In genomic region chr17:25047143-25047542, GRCm38 (mm10) we compare ENCODE assay signal across 32 mouse cellular contexts. TPM values are rescaled to one million over a fixed set of nuclear protein-coding genes. Genes with fewer than 3 reads are reported as not detected.
DNase-seq lines count a peak whose midpoint lies in the region; ATAC-seq and TF ChIP-seq lines count a peak whose summit lies in the region.
"Had no signal": no experiment of that assay in that cellular context is flagged by ENCODE, and none has a peak within 500 bp of the region (broad histone marks: within the 10 kb centered on the region; RNA-seq: fewer than 3 reads in every experiment).

No protein-coding gene starts in this region.

- no peak for TF ChIP-seq POLR2A in bone marrow, adult 2 months (IDR thresholded peaks at IDR 0.05; ENCODE audit: borderline replicate concordance, control insufficient read depth, low read depth, low read length)

- no peaks in the 10 kb centered on the region for H3K4me1 ChIP-seq in embryonic facial prominence, embryonic 14.5 days (ENCODE audit: control insufficient read depth, insufficient read depth, low read length)
- H3K4me1 ChIP-seq in embryonic facial prominence, embryonic 10.5 days: no peaks in the 10 kb centered on the region
- H3K4me1 ChIP-seq in heart, postnatal 0 days (ENCODE audit: control insufficient read depth, insufficient read depth): no peaks in the 10 kb centered on the region
- no peaks in the 10 kb centered on the region; the same call in 1 of the 2 replicates for H3K4me1 ChIP-seq in bone marrow, adult 2 months (ENCODE audit: control insufficient read depth, insufficient read depth, low read length)
- H3K4me1 ChIP-seq: embryonic facial prominence, embryonic 12.5 days; hindbrain, embryonic 12.5 days; neural tube, embryonic 12.5 days had no signal

- 89% methylated on average over 5 of the region's 6 CpGs for WGBS in embryonic facial prominence, embryonic 14.5 days
- 93% methylated on average over 6 of the region's 6 CpGs for WGBS in embryonic facial prominence, embryonic 10.5 days
- WGBS in heart, postnatal 0 days: 28% methylated on average over 5 of the region's 6 CpGs
- 64% methylated on average over 6 of the region's 6 CpGs for WGBS in bone marrow, adult 2 months

- no peak overlapping the region for H3K27ac ChIP-seq in embryonic facial prominence, embryonic 14.5 days (replicated peaks; ENCODE audit: low read depth, low read length)
- no peak overlapping the region for H3K27ac ChIP-seq in embryonic facial prominence, embryonic 10.5 days (replicated peaks)
- H3K27ac ChIP-seq in heart, postnatal 0 days (ENCODE audit: low read depth): no peak overlapping the region
- peak overlapping the region; percentile 48 for H3K27ac ChIP-seq in bone marrow, adult 2 months (ENCODE audit: control insufficient read depth, insufficient read depth, low read depth, low read length, poor library complexity)
- H3K27ac ChIP-seq: embryonic facial prominence, embryonic 12.5 days; hindbrain, embryonic 12.5 days; kidney, postnatal 0 days; liver, embryonic 12.5 days; neural tube, embryonic 12.5 days had no signal

- no peaks in the 10 kb centered on the region for H3K27me3 ChIP-seq in embryonic facial prominence, embryonic 14.5 days (replicated peaks; ENCODE audit: control insufficient read depth, insufficient read depth, low read length)
- H3K27me3 ChIP-seq in embryonic facial prominence, embryonic 10.5 days (replicated peaks; ENCODE audit: low read depth, poor library complexity, severe bottlenecking): no peaks in the 10 kb centered on the region
- H3K27me3 ChIP-seq in heart, postnatal 0 days (ENCODE audit: control insufficient read depth, insufficient read depth, low read length): no peaks in the 10 kb centered on the region
- no peaks in the 10 kb centered on the region for H3K27me3 ChIP-seq in splenic B cell, adult 2 months (ENCODE audit: control insufficient read depth, insufficient read depth, low read length, poor library complexity, severe bottlenecking)
- H3K27me3 ChIP-seq: embryonic facial prominence, embryonic 12.5 days; hindbrain, embryonic 12.5 days; liver, embryonic 12.5 days; neural tube, embryonic 12.5 days had no signal

- H3K9ac ChIP-seq in embryonic facial prominence, embryonic 14.5 days (ENCODE audit: low read depth, low read length): no peak overlapping the region
- no peak overlapping the region for H3K9ac ChIP-seq in heart, postnatal 0 days (replicated peaks; ENCODE audit: low read depth, low read length)
- H3K9ac ChIP-seq: embryonic facial prominence, embryonic 12.5 days; hindbrain, embryonic 12.5 days; liver, embryonic 12.5 days; liver, postnatal 0 days; neural tube, embryonic 12.5 days had no signal

- peak; percentile 3 for DNase-seq in embryonic facial prominence, embryonic 14.5 days (ENCODE audit: low spot score)
- DNase-seq in embryonic facial prominence, embryonic 10.5 days (ENCODE audit: low spot score): no peak
- no peak for DNase-seq in heart, postnatal 0 days (ENCODE audit: low spot score)
- no peak for DNase-seq in heart, postnatal 25 days (ENCODE audit: low spot score)
- DNase-seq in splenic B cell, adult 2 months (ENCODE audit: low read depth, low spot score): peak; percentile 77
- no peak for DNase-seq in adrenal gland, adult 18-20 months (ENCODE audit: low spot score in 2 of 2)
- DNase-seq in layer of hippocampus, adult 9-11 months: no peak
- DNase-seq: adrenal gland, postnatal 36 days; cerebellum, adult 9-10 months; cerebellum, postnatal 36 days; heart, postnatal 36 days; kidney, adult 8-10 months; kidney, postnatal 4 days; layer of hippocampus, postnatal 36 days; left cerebral cortex, postnatal 4 days; liver, postnatal 0 days; lung, postnatal 36 days; right cerebral cortex, postnatal 4 days; thymus, adult 18-20 months; thymus, postnatal 25 days had no signal

- TF ChIP-seq CTCF in heart, postnatal 0 days (IDR thresholded peaks at IDR 0.05; ENCODE audit: low read depth): no peak
- no peak for TF ChIP-seq CTCF in bone marrow, adult 2 months (IDR thresholded peaks at IDR 0.05; ENCODE audit: control insufficient read depth, insufficient read depth, low read length)

- intact Hi-C loops in heart, postnatal 25 days (cut with DNase I): no loop called here

- ATAC-seq in embryonic facial prominence, embryonic 14.5 days (ENCODE audit: low read depth): no peak
- peak; percentile 36; the same call in 1 of the 2 replicates for ATAC-seq in heart, postnatal 0 days (ENCODE audit: insufficient read depth, low read depth)
- ATAC-seq: forebrain, embryonic 16.5 days; intestine, embryonic 16.5 days; liver, embryonic 12.5 days; liver, postnatal 0 days had no signal

- TF ChIP-seq EP300 in heart, postnatal 0 days (IDR thresholded peaks at IDR 0.05; ENCODE audit: low read depth): no peak

- peaks cover 22% of the 10 kb centered on the region for H3K36me3 ChIP-seq in embryonic facial prominence, embryonic 14.5 days (ENCODE audit: control insufficient read depth, insufficient read depth, low read length)
- H3K36me3 ChIP-seq in embryonic facial prominence, embryonic 10.5 days (replicated peaks): peaks cover 66% of the 10 kb centered on the region
- H3K36me3 ChIP-seq in heart, postnatal 0 days (replicated peaks; ENCODE audit: control insufficient read depth, insufficient read depth, low read length): peaks cover 21% of the 10 kb centered on the region; the same call in 1 of the 2 replicates
- H3K36me3 ChIP-seq in splenic B cell, adult 2 months (ENCODE audit: control insufficient read depth, insufficient read depth, low read length, poor library complexity, severe bottlenecking): peaks cover 12% of the 10 kb centered on the region; the same call in 1 of the 2 replicates

- no peaks in the 10 kb centered on the region for H3K9me3 ChIP-seq in embryonic facial prominence, embryonic 14.5 days (ENCODE audit: control insufficient read depth, low read length)
- no peaks in the 10 kb centered on the region for H3K9me3 ChIP-seq in embryonic facial prominence, embryonic 10.5 days
- H3K9me3 ChIP-seq in heart, postnatal 0 days (replicated peaks; ENCODE audit: control insufficient read depth, low read length): no peaks in the 10 kb centered on the region
- H3K9me3 ChIP-seq: embryonic facial prominence, embryonic 12.5 days; hindbrain, embryonic 12.5 days; liver, embryonic 12.5 days; neural tube, embryonic 12.5 days had no signal

- H3K4me2 ChIP-seq in embryonic facial prominence, embryonic 14.5 days (ENCODE audit: low read depth, low read length): no peak overlapping the region
- no peak overlapping the region for H3K4me2 ChIP-seq in heart, postnatal 0 days (ENCODE audit: low read depth, low read length)
- H3K4me2 ChIP-seq: embryonic facial prominence, embryonic 12.5 days; hindbrain, embryonic 12.5 days; liver, embryonic 12.5 days; midbrain, embryonic 11.5 days; neural tube, embryonic 12.5 days had no signal

- H3K4me3 ChIP-seq in embryonic facial prominence, embryonic 14.5 days (ENCODE audit: low read depth, low read length): no peak overlapping the region
- no peak overlapping the region for H3K4me3 ChIP-seq in embryonic facial prominence, embryonic 10.5 days
- no peak overlapping the region for H3K4me3 ChIP-seq in heart, postnatal 0 days (ENCODE audit: low read depth, low read length)
- no peak overlapping the region for H3K4me3 ChIP-seq in bone marrow, adult 2 months (replicated peaks; ENCODE audit: control insufficient read depth, low read depth, low read length)
- H3K4me3 ChIP-seq: embryonic facial prominence, embryonic 12.5 days; hindbrain, embryonic 12.5 days; liver, embryonic 12.5 days; myocyte; neural tube, embryonic 12.5 days had no signal

RNA-seq across cellular contexts. Expression of gene Ift140, which starts 31.3 kb away (rescaled TPM):
- polyA plus RNA-seq in embryonic facial prominence, embryonic 14.5 days (2014; fragmentation: Nextera tagmentation; extraction: Ambion mirVana): 13.9 and 17.5 TPM in 2 replicates
- polyA plus RNA-seq in embryonic facial prominence, embryonic 10.5 days (2016; fragmentation: Nextera tagmentation; extraction: Ambion mirVana): 31.5 and 31.6 TPM in 2 replicates
- 11.7 and 13.4 TPM in 2 replicates for total RNA-seq in heart, postnatal 0 days (2014; rRNA removed; ENCODE audit: low replicate concordance)
- 4.0 and 4.6 TPM in 2 replicates for polyA plus RNA-seq in heart, postnatal 0 days (2015; fragmentation: Nextera tagmentation; extraction: Ambion mirVana)
- total RNA-seq in heart, postnatal 25 days (2021): 1 to 10 TPM; 4.9 to 6.6 TPM
- polyA plus RNA-seq in bone marrow, adult 2 months (2011; ENCODE audit: insufficient read depth, insufficient read length, low replicate concordance, missing spikeins): 65.1 and 72.5 TPM in 2 replicates
- total RNA-seq in adrenal gland, adult 18-20 months (2021): 10 to 100 TPM; 20.3 to 29.9 TPM

RNA-seq across cellular contexts. Expression of gene Cramp1l, which starts 31.6 kb away (rescaled TPM):
- polyA plus RNA-seq in embryonic facial prominence, embryonic 14.5 days (2014; fragmentation: Nextera tagmentation; extraction: Ambion mirVana): 7.1 and 7.7 TPM in 2 replicates
- 8.3 and 8.6 TPM in 2 replicates for polyA plus RNA-seq in embryonic facial prominence, embryonic 10.5 days (2016; fragmentation: Nextera tagmentation; extraction: Ambion mirVana)
- 12.0 and 13.5 TPM in 2 replicates for total RNA-seq in heart, postnatal 0 days (2014; rRNA removed; ENCODE audit: low replicate concordance)
- 2.2 and 2.4 TPM in 2 replicates for polyA plus RNA-seq in heart, postnatal 0 days (2015; fragmentation: Nextera tagmentation; extraction: Ambion mirVana)
- total RNA-seq in heart, postnatal 25 days (2021): 10 to 100 TPM; 10.8 to 13.3 TPM
- polyA plus RNA-seq in bone marrow, adult 2 months (2011; ENCODE audit: insufficient read depth, insufficient read length, low replicate concordance, missing spikeins): 9.1 and 15.8 TPM in 2 replicates
- 10 to 100 TPM; 20.4 to 24.0 TPM for total RNA-seq in adrenal gland, adult 18-20 months (2021)

RNA-seq across cellular contexts. Expression of gene Tmem204, which starts 36.2 kb away (rescaled TPM):
- 22.6 and 23.2 TPM in 2 replicates for polyA plus RNA-seq in embryonic facial prominence, embryonic 14.5 days (2014; fragmentation: Nextera tagmentation; extraction: Ambion mirVana)
- 10.6 and 11.0 TPM in 2 replicates for polyA plus RNA-seq in embryonic facial prominence, embryonic 10.5 days (2016; fragmentation: Nextera tagmentation; extraction: Ambion mirVana)
- total RNA-seq in heart, postnatal 0 days (2014; rRNA removed; ENCODE audit: low replicate concordance): 53.8 and 56.4 TPM in 2 replicates
- polyA plus RNA-seq in heart, postnatal 0 days (2015; fragmentation: Nextera tagmentation; extraction: Ambion mirVana): 27.2 and 27.9 TPM in 2 replicates
- 10 to 100 TPM; 34.5 to 41.7 TPM for total RNA-seq in heart, postnatal 25 days (2021)
- polyA plus RNA-seq in bone marrow, adult 2 months (2011; ENCODE audit: insufficient read depth, insufficient read length, low replicate concordance, missing spikeins): 2.5 and 4.6 TPM in 2 replicates
- total RNA-seq in adrenal gland, adult 18-20 months (2021): 10 to 100 TPM; 43.2 to 45.6 TPM
- total RNA-seq: megakaryocyte, adult 5-6 weeks; MEL had no signal

Comparison
In these comparisons a context has a peak if more than half of its experiments do, and no peak if none do; other contexts are left out.
1. DNase-seq: peak in embryonic facial prominence, embryonic 14.5 days (single experiment) and splenic B cell, adult 2 months (single experiment); none in embryonic facial prominence, embryonic 10.5 days (single experiment), heart, postnatal 0 days (single experiment), heart, postnatal 25 days (single experiment), adrenal gland, adult 18-20 months (0 of 2) and layer of hippocampus, adult 9-11 months (single experiment).